Mouse (Mus musculus): ENCODE data around the gene Cpsf2. TPM values are rescaled to one million over a fixed set of nuclear protein-coding genes. Genes with fewer than 3 reads are reported as not detected.
A peak's percentile ranks its signal among the peaks of the same experiment; 100 is the strongest.
"Not testable (repeated sequence)": the region's sequence is repeated elsewhere in the genome, so short reads cannot be mapped to it uniquely, and the experiment has no call there.

Cpsf2 gene
- 23.7 and 23.9 TPM in 2 replicates for polyA plus RNA-seq (2015; fragmentation: Nextera tagmentation; extraction: Ambion mirVana)

- H3K4me1 ChIP-seq (ENCODE audit: control insufficient read depth, insufficient read depth, low read length), result peaks cover 10% of the 10 kb centered on the region; the same call in 1 of the 2 replicates
- H3K27ac ChIP-seq (ENCODE audit: low read length), result peak within 1 kb of the TSS; percentile 92
- H3K4me3 ChIP-seq (replicated peaks; ENCODE audit: low read length), result peak within 1 kb of the TSS; percentile 85
- H3K27me3 ChIP-seq (ENCODE audit: control insufficient read depth, insufficient read depth, low read length), result no peaks in the 10 kb centered on the region
- ATAC-seq (ENCODE audit: insufficient read depth, low FRiP score), result peak; percentile 96
- H3K36me3 ChIP-seq (ENCODE audit: control insufficient read depth, insufficient read depth, low read length), result no peaks in the 10 kb centered on the region
- under 1% methylated on average over 77 of the region's 77 CpGs for WGBS
- H3K4me2 ChIP-seq (ENCODE audit: low read depth, low read length), result peak within 1 kb of the TSS; percentile 72
- H3K9me3 ChIP-seq (replicated peaks; ENCODE audit: control insufficient read depth, low read length), result no peaks in the 10 kb centered on the region
- peak within 1 kb of the TSS; percentile 92 for H3K9ac ChIP-seq (ENCODE audit: low read length)
Measured at GRCm38 (mm10) chr12:101975601-101976571, at the start of gene Cpsf2. Gene Cpsf2 (plus strand): TSS chr12:101975988.

DNA sequence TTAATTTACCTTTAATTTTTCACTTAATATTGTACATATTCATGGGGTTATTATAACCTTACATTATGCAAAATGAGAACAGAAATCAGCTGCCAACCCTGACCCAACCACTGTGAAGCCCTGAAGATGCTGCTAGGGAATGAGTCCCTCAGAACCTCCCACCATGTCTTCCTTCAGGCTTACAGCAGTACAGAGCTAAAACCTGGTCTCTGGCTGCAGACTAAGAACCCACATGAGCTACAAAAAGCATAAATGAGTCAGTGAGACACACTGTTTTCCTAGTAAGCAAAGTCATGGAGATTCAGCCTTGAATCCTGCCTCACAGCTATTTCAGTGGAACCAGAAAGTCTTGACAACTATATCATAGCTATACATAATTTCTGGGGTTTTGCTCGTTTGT is 47.4 kb upstream of the Cpsf2 start:
- 78% methylated on average over 1 of the region's 1 CpGs for WGBS
- H3K4me2 ChIP-seq (ENCODE audit: low read depth, low read length), result no peak overlapping the region
- no peaks in the 10 kb centered on the region for H3K4me1 ChIP-seq (ENCODE audit: control insufficient read depth, insufficient read depth, low read length)
- no peaks in the 10 kb centered on the region for H3K9me3 ChIP-seq (replicated peaks; ENCODE audit: control insufficient read depth, low read length)
- ATAC-seq (ENCODE audit: insufficient read depth, low FRiP score), result no peak
- H3K27ac ChIP-seq (ENCODE audit: low read length), result no peak overlapping the region
- H3K4me3 ChIP-seq (replicated peaks; ENCODE audit: low read length), result no peak overlapping the region
- H3K27me3 ChIP-seq (ENCODE audit: control insufficient read depth, insufficient read depth, low read length), result no peaks in the 10 kb centered on the region
- peaks cover 10% of the 10 kb centered on the region; the same call in 1 of the 2 replicates for H3K36me3 ChIP-seq (ENCODE audit: control insufficient read depth, insufficient read depth, low read length)
- H3K9ac ChIP-seq (ENCODE audit: low read length), result no peak overlapping the region

DNA sequence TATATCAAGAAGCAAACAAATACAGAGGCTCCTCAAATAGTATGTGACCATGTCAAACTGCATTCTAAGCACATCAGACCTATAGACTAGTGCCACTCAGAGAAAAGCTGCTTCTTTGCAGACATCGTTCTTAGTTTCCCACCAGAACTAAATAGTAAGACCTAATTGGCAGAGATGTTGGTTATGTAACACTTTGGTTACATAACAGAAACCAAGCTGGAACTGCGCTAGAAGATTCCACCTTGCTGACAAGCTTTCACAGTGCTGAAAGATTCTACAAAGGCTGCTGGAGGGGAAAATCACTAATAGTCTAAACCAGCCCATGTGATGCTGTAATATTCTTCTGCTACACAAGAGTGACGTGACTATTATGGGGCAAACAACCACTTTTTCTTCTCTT is 40.6 kb upstream of the Cpsf2 start:
- peaks cover 21% of the 10 kb centered on the region; the same call in 1 of the 2 replicates for H3K36me3 ChIP-seq (ENCODE audit: control insufficient read depth, insufficient read depth, low read length)
- H3K4me3 ChIP-seq (replicated peaks; ENCODE audit: low read length), result no peak overlapping the region
- WGBS, result 92% methylated on average over 3 of the region's 3 CpGs
- H3K9ac ChIP-seq (ENCODE audit: low read length), result no peak overlapping the region
- ATAC-seq (ENCODE audit: insufficient read depth, low FRiP score), result no peak
- no peak overlapping the region for H3K4me2 ChIP-seq (ENCODE audit: low read depth, low read length)
- no peaks in the 10 kb centered on the region for H3K9me3 ChIP-seq (replicated peaks; ENCODE audit: control insufficient read depth, low read length)
- H3K27me3 ChIP-seq (ENCODE audit: control insufficient read depth, insufficient read depth, low read length), result no peaks in the 10 kb centered on the region
- H3K4me1 ChIP-seq (ENCODE audit: control insufficient read depth, insufficient read depth, low read length), result no peaks in the 10 kb centered on the region
- no peak overlapping the region for H3K27ac ChIP-seq (ENCODE audit: low read length)

DNA sequence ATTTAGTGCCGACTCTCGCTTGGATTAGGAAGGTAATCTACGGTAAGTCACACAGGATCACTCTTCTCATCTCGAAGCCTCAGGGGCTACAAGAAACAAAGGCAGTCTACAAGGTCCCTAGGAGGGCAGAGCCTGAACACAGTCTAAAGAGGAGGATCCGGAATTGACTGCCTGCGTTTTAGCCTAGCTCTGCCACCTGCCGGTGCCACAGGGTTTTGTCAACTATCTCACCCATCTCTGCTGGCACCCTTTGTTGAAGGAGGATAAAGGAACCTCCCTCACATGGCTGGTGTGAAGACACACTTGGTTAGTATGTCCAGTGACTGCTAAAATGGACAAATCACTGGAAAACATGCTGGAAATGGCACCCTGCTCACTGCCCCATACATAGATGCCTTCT is 38.2 kb upstream of the Cpsf2 start:
- Histone ChIP-seq H3K27ac (ENCODE audit: low read length) (no peak overlapping the region), H3K4me3 (replicated peaks; ENCODE audit: low read length) (no peak overlapping the region), H3K9me3 (replicated peaks; ENCODE audit: control insufficient read depth, low read length) (no peaks in the 10 kb centered on the region), H3K36me3 (ENCODE audit: control insufficient read depth, insufficient read depth, low read length) (peaks cover 28% of the 10 kb centered on the region), H3K27me3 (ENCODE audit: control insufficient read depth, insufficient read depth, low read length) (no peaks in the 10 kb centered on the region), H3K4me1 (ENCODE audit: control insufficient read depth, insufficient read depth, low read length) (no peaks in the 10 kb centered on the region), H3K4me2 (ENCODE audit: low read depth, low read length) (no peak overlapping the region), H3K9ac (ENCODE audit: low read length) (no peak overlapping the region)
- 80% methylated on average over 7 of the region's 7 CpGs for whole genome bisulfite sequencing
- no peak for ATAC-seq (ENCODE audit: insufficient read depth, low FRiP score)

- no peaks in the 10 kb centered on the region for H3K27me3 ChIP-seq (ENCODE audit: control insufficient read depth, insufficient read depth, low read length)
- no peak for ATAC-seq (ENCODE audit: insufficient read depth, low FRiP score)
- WGBS, result 91% methylated on average over 8 of the region's 8 CpGs
- H3K4me3 ChIP-seq (replicated peaks; ENCODE audit: low read length), result no peak overlapping the region
- H3K36me3 ChIP-seq (ENCODE audit: control insufficient read depth, insufficient read depth, low read length), result peaks cover 11% of the 10 kb centered on the region
- H3K9me3 ChIP-seq (replicated peaks; ENCODE audit: control insufficient read depth, low read length), result no peaks in the 10 kb centered on the region
- H3K27ac ChIP-seq (ENCODE audit: low read length), result no peak overlapping the region
- no peak overlapping the region for H3K4me2 ChIP-seq (ENCODE audit: low read depth, low read length)
- no peak overlapping the region for H3K9ac ChIP-seq (ENCODE audit: low read length)
- no peaks in the 10 kb centered on the region for H3K4me1 ChIP-seq (ENCODE audit: control insufficient read depth, insufficient read depth, low read length)
Measured at GRCm38 (mm10) chr12:101947986-101948385, 27.8 kb upstream of the Cpsf2 start.

- H3K4me3 ChIP-seq (replicated peaks; ENCODE audit: low read length), result no peak overlapping the region
- no peaks in the 10 kb centered on the region for H3K27me3 ChIP-seq (ENCODE audit: control insufficient read depth, insufficient read depth, low read length)
- peaks cover 11% of the 10 kb centered on the region for H3K36me3 ChIP-seq (ENCODE audit: control insufficient read depth, insufficient read depth, low read length)
- WGBS, result 69% methylated on average over 4 of the region's 4 CpGs
- no peaks in the 10 kb centered on the region for H3K9me3 ChIP-seq (replicated peaks; ENCODE audit: control insufficient read depth, low read length)
- H3K27ac ChIP-seq (ENCODE audit: low read length), result no peak overlapping the region
- H3K4me2 ChIP-seq (ENCODE audit: low read depth, low read length), result no peak overlapping the region
- no peaks in the 10 kb centered on the region for H3K4me1 ChIP-seq (ENCODE audit: control insufficient read depth, insufficient read depth, low read length)
- no peak for ATAC-seq (ENCODE audit: insufficient read depth, low FRiP score)
- H3K9ac ChIP-seq (ENCODE audit: low read length), result no peak overlapping the region
Measured at GRCm38 (mm10) chr12:101948801-101949200, 27.0 kb upstream of the Cpsf2 start.

GRCm38 (mm10) chr12:101955821-101956220 is 20.0 kb upstream of the Cpsf2 start:
- H3K4me1 ChIP-seq (ENCODE audit: control insufficient read depth, insufficient read depth, low read length); H3K27me3 ChIP-seq (ENCODE audit: control insufficient read depth, insufficient read depth, low read length); ATAC-seq (ENCODE audit: insufficient read depth, low FRiP score); H3K4me3 ChIP-seq (replicated peaks; ENCODE audit: low read length); H3K36me3 ChIP-seq (ENCODE audit: control insufficient read depth, insufficient read depth, low read length); H3K27ac ChIP-seq (ENCODE audit: low read length); H3K4me2 ChIP-seq (ENCODE audit: low read depth, low read length); H3K9ac ChIP-seq (ENCODE audit: low read length); H3K9me3 ChIP-seq (replicated peaks; ENCODE audit: control insufficient read depth, low read length): not testable (repeated sequence)
- 92% methylated on average over 8 of the region's 8 CpGs for whole genome bisulfite sequencing

- ATAC-seq (ENCODE audit: insufficient read depth, low FRiP score), result no peak
- 8% methylated on average over 26 of the region's 26 CpGs for WGBS
- peak overlapping the region; percentile 89 for H3K9ac ChIP-seq (ENCODE audit: low read length)
- no peaks in the 10 kb centered on the region for H3K27me3 ChIP-seq (ENCODE audit: control insufficient read depth, insufficient read depth, low read length)
- H3K36me3 ChIP-seq (ENCODE audit: control insufficient read depth, insufficient read depth, low read length), result no peaks in the 10 kb centered on the region
- peak overlapping the region; percentile 76 for H3K4me2 ChIP-seq (ENCODE audit: low read depth, low read length)
- H3K27ac ChIP-seq (ENCODE audit: low read length), result peak overlapping the region; percentile 73
- peak overlapping the region; percentile 95 for H3K4me3 ChIP-seq (replicated peaks; ENCODE audit: low read length)
- H3K4me1 ChIP-seq (ENCODE audit: control insufficient read depth, insufficient read depth, low read length), result peaks cover 9% of the 10 kb centered on the region
- no peaks in the 10 kb centered on the region for H3K9me3 ChIP-seq (replicated peaks; ENCODE audit: control insufficient read depth, low read length)
Measured at GRCm38 (mm10) chr12:101957079-101957941, 18.5 kb upstream of the Cpsf2 start.
